Mouse (Mus musculus) thymus, adult 2 months (tissue): ENCODE data around the gene Dennd1a. TPM values are rescaled to one million over a fixed set of nuclear protein-coding genes. Genes with fewer than 3 reads are reported as not detected.
A peak's percentile ranks its signal among the peaks of the same experiment; 100 is the strongest.

Experiments
- DNase-seq: peaks from one replicate; pipeline ENCODE4 v3.0.0; 2021
- H3K27ac ChIP-seq: fragments of 200-500 bp; 2 replicates; pipeline ENCODE4 v1.5.1; 2012; ENCODE audit warnings: low read length, control low read depth; ENCODE audit not compliant: control insufficient read depth, insufficient read depth
- H3K27me3 ChIP-seq: fragments of 200-500 bp; 2 replicates; pipeline ENCODE4 v1.6.1; 2012; ENCODE audit warnings: mild to moderate bottlenecking, low read length, moderate library complexity, mixed read lengths; ENCODE audit not compliant: control insufficient read depth, insufficient read depth
- H3K36me3 ChIP-seq: fragments of 200-500 bp; 2 replicates; pipeline ENCODE4 v1.6.1; 2012; ENCODE audit warnings: mild to moderate bottlenecking, low read length, moderate library complexity; ENCODE audit not compliant: control insufficient read depth, insufficient read depth
- H3K4me1 ChIP-seq: fragments of 200-500 bp; replicated peaks from 2 replicates; pipeline ENCODE4 v1.6.1; 2012; ENCODE audit warnings: low read length; ENCODE audit not compliant: control insufficient read depth, insufficient read depth
- H3K4me3 ChIP-seq: fragments of 200-500 bp; 2 replicates; pipeline ENCODE4 v1.5.1; 2012; ENCODE audit warnings: mild to moderate bottlenecking, low read length, control low read depth, moderate library complexity; ENCODE audit not compliant: control insufficient read depth, insufficient read depth
- CTCF ChIP-seq: fragments of 200-500 bp; IDR thresholded peaks from 2 replicates; pipeline ENCODE4 v1.5.1; 2012; ENCODE audit warnings: mild to moderate bottlenecking, control low read depth, low read length, moderate library complexity, borderline replicate concordance; ENCODE audit not compliant: control insufficient read depth, poor library complexity, insufficient read depth; ENCODE audit errors: extremely low read depth
- POLR2A ChIP-seq: fragments of 200-500 bp; IDR thresholded peaks from 2 replicates; pipeline ENCODE4 v1.6.1; 2012; ENCODE audit warnings: mild to moderate bottlenecking, low read length, control low read depth, moderate library complexity; ENCODE audit not compliant: control insufficient read depth, poor library complexity, insufficient read depth; ENCODE audit errors: extremely low read depth
- WGBS: fragments of 180-500 bp; shearing (Covaris S2); methylation state at CpG from one replicate; pipeline ENCODE4 v1.1.7; 2018; 5-methylcytosine and 5-hydroxymethylcytosine counted together
- polyA plus RNA-seq: library from polyadenylated mRNA; depleted of rRNA; stranded (reverse); fragments of >200 nt; gene quantifications from 2 replicates; pipeline ENCODE4 v1.2.3, GENCODE M21; 2012

Dennd1a gene
- polyA plus RNA-seq, 1 experiment, result 35.9 TPM

GRCm38 (mm10) chr2:38196199-38197060 is 90.8 kb downstream of the Dennd1a start:
- Histone ChIP-seq H3K36me3 (no peaks in the 10 kb centered on the region), H3K4me3 (no peak overlapping the region), H3K27ac (no peak overlapping the region), H3K27me3 (no peaks in the 10 kb centered on the region), H3K4me1 (no peaks in the 10 kb centered on the region)
- TF ChIP-seq POLR2A (no peak), CTCF (no peak)
- WGBS, result 90% methylated on average over 9 of the region's 9 CpGs
- no peak for DNase-seq

GRCm38 (mm10) chr2:38192007-38192406 is 95.2 kb downstream of the Dennd1a start:
- Histone ChIP-seq H3K4me3 (no peak overlapping the region), H3K27ac (no peak overlapping the region), H3K36me3 (no peaks in the 10 kb centered on the region), H3K4me1 (no peaks in the 10 kb centered on the region), H3K27me3 (no peaks in the 10 kb centered on the region)
- DNase-seq, result no peak
- TF ChIP-seq POLR2A (no peak), CTCF (no peak)
- WGBS, result 98% methylated on average over 1 of the region's 1 CpGs

GRCm38 (mm10) chr2:38191601-38192000 is 95.6 kb downstream of the Dennd1a start:
- Histone ChIP-seq H3K36me3 (no peaks in the 10 kb centered on the region), H3K4me3 (no peak overlapping the region), H3K27me3 (no peaks in the 10 kb centered on the region), H3K27ac (no peak overlapping the region), H3K4me1 (no peaks in the 10 kb centered on the region)
- no peak for DNase-seq
- TF ChIP-seq POLR2A (no peak), CTCF (no peak)

- H3K4me3 ChIP-seq, result no peak overlapping the region
- no peaks in the 10 kb centered on the region for H3K36me3 ChIP-seq
- peak; percentile 14 for DNase-seq
- H3K4me1 ChIP-seq, result no peaks in the 10 kb centered on the region
- H3K27ac ChIP-seq, result no peak overlapping the region
- 95% methylated on average over 2 of the region's 2 CpGs for WGBS
- H3K27me3 ChIP-seq, result no peaks in the 10 kb centered on the region
- no peak for TF ChIP-seq POLR2A
- no peak for TF ChIP-seq CTCF
These were observed 100.8 kb downstream of the Dennd1a start for GRCm38 (mm10) chr2:38186438-38186837.

GRCm38 (mm10) chr2:38184977-38185376 is 102.2 kb downstream of the Dennd1a start:
- Histone ChIP-seq H3K27ac (no peak overlapping the region), H3K36me3 (no peaks in the 10 kb centered on the region), H3K4me3 (no peak overlapping the region), H3K4me1 (no peaks in the 10 kb centered on the region), H3K27me3 (no peaks in the 10 kb centered on the region)
- WGBS, result 97% methylated on average over 3 of the region's 3 CpGs
- TF ChIP-seq CTCF, result no peak
- no peak for TF ChIP-seq POLR2A
- no peak for DNase-seq

GRCm38 (mm10) chr2:38183881-38184280 is 103.3 kb downstream of the Dennd1a start:
- Histone ChIP-seq H3K36me3 (no peaks in the 10 kb centered on the region), H3K4me3 (no peak overlapping the region), H3K4me1 (no peaks in the 10 kb centered on the region), H3K27ac (no peak overlapping the region), H3K27me3 (no peaks in the 10 kb centered on the region)
- WGBS, result 92% methylated on average over 1 of the region's 1 CpGs
- TF ChIP-seq CTCF (no peak), POLR2A (no peak)
- DNase-seq, result no peak
